Mouse (Mus musculus) olfactory bulb, adult 2 months (tissue): ENCODE measurements around the gene Jag1. TPM values are rescaled to one million over a fixed set of nuclear protein-coding genes. Genes with fewer than 3 reads are reported as not detected.

Experiments
- H3K27ac ChIP-seq: fragments of 200-500 bp; 2 replicates; pipeline ENCODE4 v1.5.1; 2012; ENCODE audit warnings: low read depth, low read length; ENCODE audit not compliant: insufficient read depth
- H3K4me1 ChIP-seq: fragments of 200-500 bp; 2 replicates; pipeline ENCODE4 v1.6.1; 2012; ENCODE audit warnings: low read length; ENCODE audit not compliant: control insufficient read depth, insufficient read depth
- H3K4me3 ChIP-seq: fragments of 200-500 bp; 2 replicates; pipeline ENCODE4 v1.5.1; 2012; ENCODE audit warnings: mild to moderate bottlenecking, low read depth, low read length, moderate library complexity; ENCODE audit not compliant: insufficient read depth
- CTCF ChIP-seq: fragments of 200-500 bp; IDR thresholded peaks from 2 replicates; pipeline ENCODE4 v1.5.1; 2012; ENCODE audit warnings: low read depth, mild to moderate bottlenecking, low read length, moderate library complexity; ENCODE audit not compliant: insufficient read depth
- POLR2A ChIP-seq: fragments of 200-500 bp; IDR thresholded peaks from 2 replicates; pipeline ENCODE4 v1.6.1; 2012; ENCODE audit warnings: mild to moderate bottlenecking, low read depth, low read length, moderate library complexity; ENCODE audit not compliant: insufficient read depth
- WGBS: fragments of 180-500 bp; shearing (Covaris S2); methylation state at CpG from one replicate; pipeline ENCODE4 v1.1.7; 2018; 5-methylcytosine and 5-hydroxymethylcytosine counted together
- polyA plus RNA-seq: library from polyadenylated mRNA; stranded (reverse); fragments of >200 nt; gene quantifications from 2 replicates; pipeline ENCODE4 v1.2.4, GENCODE M21; 2012; ENCODE audit warnings: low replicate concordance; ENCODE audit not compliant: missing spikeins, insufficient read depth, insufficient read length

The Jag1 gene
- polyA plus RNA-seq, result not detected in 2 replicates

- WGBS, result under 1% methylated on average over 59 of the region's 59 CpGs
- Histone ChIP-seq H3K27ac (0 out of 2 replicates have a peak within 1 kb of the TSS, but pooled peaks have one; percentile 4), H3K4me3 (peak within 1 kb of the TSS; percentile 60), H3K4me1 (peaks cover 20% of the 10 kb centered on the region)
- TF ChIP-seq POLR2A, result no peak
- TF ChIP-seq CTCF, result no peak
These were observed at the start of gene Jag1 for GRCm38 (mm10) chr2:137116025-137116674. Jag1 (minus strand) TSS chr2:137116644.

GRCm38 (mm10) chr2:137156018-137156417, 39.6 kb upstream of the Jag1 start:
- H3K4me3 ChIP-seq, result no peak overlapping the region
- H3K27ac ChIP-seq, result no peak overlapping the region
- no peaks in the 10 kb centered on the region for H3K4me1 ChIP-seq
- WGBS, result 98% methylated on average over 1 of the region's 1 CpGs
- no peak for TF ChIP-seq POLR2A
- no peak for TF ChIP-seq CTCF

GRCm38 (mm10) chr2:137153825-137154224, 37.4 kb upstream of the Jag1 start:
- WGBS, result 75% methylated on average over 4 of the region's 4 CpGs
- Histone ChIP-seq H3K27ac (no peak overlapping the region), H3K4me3 (no peak overlapping the region), H3K4me1 (no peaks in the 10 kb centered on the region)
- TF ChIP-seq POLR2A (no peak), CTCF (no peak)

- H3K4me1 ChIP-seq, result no peaks in the 10 kb centered on the region
- no peak for TF ChIP-seq CTCF
- TF ChIP-seq POLR2A, result no peak
- H3K27ac ChIP-seq, result no peak overlapping the region
- H3K4me3 ChIP-seq, result no peak overlapping the region
- 51% methylated on average over 10 of the region's 10 CpGs for WGBS
These were observed 36.8 kb upstream of the Jag1 start for GRCm38 (mm10) chr2:137153172-137153667.

GRCm38 (mm10) chr2:137150953-137151352, 34.5 kb upstream of the Jag1 start:
- WGBS, result 98% methylated on average over 3 of the region's 3 CpGs

GRCm38 (mm10) chr2:137146938-137147666, 30.7 kb upstream of the Jag1 start:
- no peak overlapping the region for H3K4me3 ChIP-seq
- TF ChIP-seq POLR2A (no peak), CTCF (no peak)
- H3K27ac ChIP-seq, result no peak overlapping the region
- 94% methylated on average over 2 of the region's 2 CpGs for WGBS
- no peaks in the 10 kb centered on the region for H3K4me1 ChIP-seq

More at GRCm38 (mm10) chr2:137150953-137151352, 34.5 kb upstream of the Jag1 start:
- Histone ChIP-seq H3K4me1 (no peaks in the 10 kb centered on the region), H3K4me3 (no peak overlapping the region), H3K27ac (no peak overlapping the region)
- TF ChIP-seq POLR2A (no peak), CTCF (no peak)

- TF ChIP-seq CTCF (no peak), POLR2A (no peak)
- no peak overlapping the region for H3K4me3 ChIP-seq
- H3K27ac ChIP-seq, result no peak overlapping the region
- 97% methylated on average over 1 of the region's 1 CpGs for WGBS
- no peaks in the 10 kb centered on the region for H3K4me1 ChIP-seq
These were observed 21.6 kb upstream of the Jag1 start for GRCm38 (mm10) chr2:137138063-137138462.

- H3K4me3 ChIP-seq, result no peak overlapping the region
These were observed 17.6 kb upstream of the Jag1 start for GRCm38 (mm10) chr2:137134035-137134434.

GRCm38 (mm10) chr2:137124861-137125260, 8.4 kb upstream of the Jag1 start:
- H3K4me1 ChIP-seq, result no peaks in the 10 kb centered on the region
- H3K4me3 ChIP-seq, result no peak overlapping the region
- H3K27ac ChIP-seq, result no peak overlapping the region
- TF ChIP-seq POLR2A (no peak), CTCF (no peak)
- 93% methylated on average over 1 of the region's 1 CpGs for WGBS

More at GRCm38 (mm10) chr2:137134035-137134434, 17.6 kb upstream of the Jag1 start:
- no peaks in the 10 kb centered on the region for H3K4me1 ChIP-seq
- TF ChIP-seq POLR2A, result no peak
- TF ChIP-seq CTCF, result no peak
- no peak overlapping the region for H3K27ac ChIP-seq
- 83% methylated on average over 5 of the region's 5 CpGs for WGBS
